Mouse (Mus musculus): ENCODE results near the gene Map3k1.

- no peak for TF ChIP-seq CTCF (IDR thresholded peaks at IDR 0.05; ENCODE audit: low read depth, low read length)
- TF ChIP-seq POLR2A (IDR thresholded peaks at IDR 0.05; ENCODE audit: borderline replicate concordance, low read depth, low read length), result no peak
These were observed 12.4 kb downstream of the Map3k1 start for GRCm38 (mm10) chr13:111796191-111796920.

Measured in bone marrow macrophage, adult 2 months (primary cell).